Mouse (Mus musculus) cerebellum, postnatal 14 days (tissue): ENCODE measurements around the gene Top3a.

Experiments used
- DNase-seq, 2 experiments: peaks; one replicate each; pipeline ENCODE4 v3.0.0; 2021; ENCODE audit warnings: mixed read lengths in 2 of 2

Top3a gene

DNA sequence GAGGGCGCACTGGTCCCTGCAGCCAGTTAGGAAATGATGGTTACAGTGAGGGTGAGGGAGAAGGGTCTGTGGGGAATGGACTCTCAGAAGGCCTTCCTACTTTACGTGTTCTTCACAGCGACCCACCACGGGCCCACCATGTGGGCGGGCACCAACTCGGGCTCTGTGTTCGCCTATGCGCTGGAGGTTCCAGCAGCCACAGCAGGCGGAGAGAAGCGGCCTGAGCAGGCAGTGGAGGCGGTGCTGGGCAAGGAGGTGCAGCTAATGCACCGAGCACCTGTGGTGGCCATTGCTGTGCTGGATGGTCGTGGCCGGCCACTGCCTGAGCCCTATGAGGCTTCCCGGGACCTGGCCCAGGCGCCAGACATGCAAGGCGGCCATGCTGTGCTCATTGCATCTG, 65.9 kb downstream of the Top3a start:
- peak in 1 of 2 experiments; percentile 1 for DNase-seq

DNA sequence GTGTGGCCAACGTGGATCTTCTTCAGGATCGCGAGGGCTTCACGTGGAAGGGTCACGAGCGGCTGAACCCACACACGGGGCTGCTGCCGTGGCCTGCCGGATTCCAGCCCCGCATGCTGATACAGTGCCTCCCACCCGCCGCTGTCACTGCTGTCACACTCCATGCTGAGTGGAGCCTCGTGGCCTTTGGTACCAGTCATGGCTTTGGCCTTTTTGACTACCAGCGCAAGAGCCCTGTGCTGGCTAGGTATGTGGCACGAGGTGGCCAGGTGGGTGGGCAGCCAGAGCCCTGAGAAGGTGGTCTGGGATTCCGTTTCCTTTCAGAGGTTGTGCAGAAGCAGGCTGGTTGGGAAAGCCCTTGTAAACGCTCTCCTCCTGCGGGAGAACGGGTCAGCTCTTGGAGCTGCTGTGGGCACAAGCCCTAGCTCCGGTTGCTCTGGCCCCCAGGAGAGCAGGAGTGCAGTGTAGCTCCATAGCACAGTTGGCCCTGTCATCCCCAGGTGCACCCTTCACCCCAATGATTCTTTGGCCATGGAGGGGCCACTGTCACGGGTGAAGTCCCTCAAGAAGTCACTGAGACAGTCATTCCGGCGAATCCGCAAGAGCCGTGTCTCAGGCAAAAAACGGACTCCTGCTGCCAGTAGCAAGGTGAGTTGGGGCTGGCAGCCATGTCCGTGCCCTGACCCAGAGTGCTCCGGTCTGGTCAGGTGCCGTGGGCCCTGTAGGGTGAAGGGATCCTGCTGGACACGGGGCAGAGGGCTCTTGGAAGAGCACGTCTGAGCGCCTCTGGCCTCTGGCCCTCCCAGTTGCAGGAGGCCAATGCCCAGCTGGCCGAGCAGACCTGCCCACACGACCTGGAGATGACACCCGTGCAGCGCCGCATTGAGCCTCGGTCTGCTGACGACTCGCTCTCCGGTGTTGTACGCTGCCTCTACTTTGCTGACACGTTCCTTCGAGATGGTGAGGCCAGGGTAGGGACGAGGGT, 67.4 kb downstream of the Top3a start:
- DNase-seq, result peak in 1 of 2 experiments; percentile 3

GRCm38 (mm10) chr11:60708631-60709030, 68.5 kb downstream of the Top3a start:
- peak in 1 of 2 experiments; percentile 1 for DNase-seq

DNA sequence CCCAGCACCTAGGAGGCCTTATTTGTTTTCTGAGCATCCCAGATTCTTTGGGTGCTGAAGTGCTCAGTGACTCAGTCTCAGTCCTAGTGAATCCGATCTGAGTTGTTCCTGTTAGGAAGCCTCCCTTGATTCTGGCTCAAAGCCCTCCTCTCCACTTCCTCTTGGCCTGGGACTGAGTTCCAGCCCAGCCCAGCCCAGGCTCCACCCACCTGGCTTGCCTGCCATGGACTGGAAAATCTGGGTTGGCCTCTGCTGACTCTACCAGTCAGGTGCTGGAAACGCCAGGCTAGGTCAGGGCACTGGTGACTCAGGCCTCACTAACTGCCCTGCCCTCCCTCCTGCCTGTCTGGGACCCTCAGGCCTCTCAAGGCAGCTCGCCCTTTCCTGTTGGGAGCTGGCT, 69.5 kb downstream of the Top3a start:
- peak; percentile 35 to 44 for DNase-seq

DNA sequence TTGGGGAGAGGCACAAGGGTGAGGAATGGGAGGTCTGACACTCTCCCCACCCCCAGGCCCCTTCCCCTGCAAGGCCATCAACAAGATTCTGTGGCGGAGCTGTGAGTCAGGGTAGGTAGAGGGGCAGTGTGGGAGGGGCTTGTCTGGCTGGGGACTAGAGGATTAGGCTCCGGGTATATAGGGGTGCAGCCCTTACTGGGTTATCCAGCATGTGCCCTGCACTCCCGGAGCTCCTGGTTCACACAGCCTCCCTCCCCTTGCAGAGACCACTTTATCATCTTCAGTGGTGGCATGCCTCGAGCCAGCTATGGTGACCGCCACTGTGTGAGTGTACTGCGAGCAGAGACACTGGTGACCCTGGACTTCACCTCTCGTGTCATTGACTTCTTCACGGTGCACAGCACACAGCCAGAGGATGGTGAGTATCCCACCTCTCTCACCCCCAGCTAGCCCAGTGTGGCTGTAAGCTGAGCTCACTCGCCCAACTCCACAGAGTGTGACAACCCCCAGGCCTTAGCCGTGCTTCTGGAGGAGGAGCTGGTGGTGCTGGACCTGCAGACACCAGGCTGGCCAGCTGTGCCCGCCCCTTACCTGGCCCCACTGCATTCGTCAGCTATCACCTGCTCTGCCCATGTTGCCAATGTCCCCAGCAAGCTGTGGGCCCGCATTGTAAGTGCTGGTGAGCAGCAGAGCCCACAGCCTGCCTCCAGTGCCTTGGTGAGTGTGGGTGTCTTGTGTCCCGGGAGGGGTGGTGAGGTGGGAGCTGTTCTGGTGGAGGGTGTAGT, 70.3 kb downstream of the Top3a start:
- peak in 1 of 2 experiments; percentile 10 for DNase-seq

- no peak for DNase-seq
These were observed 71.1 kb downstream of the Top3a start for GRCm38 (mm10) chr11:60706076-60706475.

- peak in 1 of 2 experiments; percentile 4 for DNase-seq
These were observed 71.9 kb downstream of the Top3a start for GRCm38 (mm10) chr11:60705255-60705654.

GRCm38 (mm10) chr11:60704023-60704880, 72.9 kb downstream of the Top3a start:
- DNase-seq, result peak; percentile 4 to 11

DNA sequence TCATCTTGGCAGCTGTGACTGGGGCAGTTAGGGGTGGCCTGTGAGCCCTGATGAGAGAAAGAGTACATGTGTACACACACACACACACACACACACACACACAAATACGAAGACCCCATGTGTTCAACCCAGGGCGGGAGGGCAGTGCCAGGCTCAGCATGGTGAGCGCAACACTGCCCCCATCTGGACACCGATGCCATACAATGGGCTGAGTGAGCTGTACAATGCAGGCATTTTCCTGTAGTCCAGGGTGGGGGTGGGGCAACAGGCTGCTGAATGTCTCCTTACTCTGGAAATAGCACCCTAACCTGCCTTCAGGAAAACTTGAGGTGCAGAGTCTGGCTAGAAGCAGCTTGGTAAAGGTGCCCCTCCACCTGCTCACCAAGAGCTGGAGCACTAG, 74.0 kb downstream of the Top3a start:
- DNase-seq, result peak; percentile 77 to 89

DNA sequence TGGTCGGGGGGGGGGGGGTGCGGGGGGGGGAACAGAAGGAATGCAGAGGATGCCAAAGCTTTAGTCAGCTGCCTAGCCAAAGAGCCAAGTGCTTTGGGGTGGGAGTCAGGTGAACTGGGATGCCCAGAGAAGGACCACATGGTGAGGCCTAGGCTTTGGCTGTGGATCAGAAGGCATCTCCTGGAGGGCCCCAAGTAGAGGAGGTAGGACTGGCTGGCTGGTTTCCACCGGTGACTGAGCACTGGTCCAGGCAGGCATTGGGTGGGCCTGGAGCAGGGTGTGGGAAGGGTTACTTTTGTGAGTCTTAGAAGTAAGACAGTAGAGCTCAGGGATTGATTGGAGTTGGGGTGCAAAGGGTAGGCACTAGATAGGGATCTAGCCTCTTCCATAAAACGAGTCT, 75.6 kb downstream of the Top3a start:
- peak; percentile 20 to 42 for DNase-seq

DNA sequence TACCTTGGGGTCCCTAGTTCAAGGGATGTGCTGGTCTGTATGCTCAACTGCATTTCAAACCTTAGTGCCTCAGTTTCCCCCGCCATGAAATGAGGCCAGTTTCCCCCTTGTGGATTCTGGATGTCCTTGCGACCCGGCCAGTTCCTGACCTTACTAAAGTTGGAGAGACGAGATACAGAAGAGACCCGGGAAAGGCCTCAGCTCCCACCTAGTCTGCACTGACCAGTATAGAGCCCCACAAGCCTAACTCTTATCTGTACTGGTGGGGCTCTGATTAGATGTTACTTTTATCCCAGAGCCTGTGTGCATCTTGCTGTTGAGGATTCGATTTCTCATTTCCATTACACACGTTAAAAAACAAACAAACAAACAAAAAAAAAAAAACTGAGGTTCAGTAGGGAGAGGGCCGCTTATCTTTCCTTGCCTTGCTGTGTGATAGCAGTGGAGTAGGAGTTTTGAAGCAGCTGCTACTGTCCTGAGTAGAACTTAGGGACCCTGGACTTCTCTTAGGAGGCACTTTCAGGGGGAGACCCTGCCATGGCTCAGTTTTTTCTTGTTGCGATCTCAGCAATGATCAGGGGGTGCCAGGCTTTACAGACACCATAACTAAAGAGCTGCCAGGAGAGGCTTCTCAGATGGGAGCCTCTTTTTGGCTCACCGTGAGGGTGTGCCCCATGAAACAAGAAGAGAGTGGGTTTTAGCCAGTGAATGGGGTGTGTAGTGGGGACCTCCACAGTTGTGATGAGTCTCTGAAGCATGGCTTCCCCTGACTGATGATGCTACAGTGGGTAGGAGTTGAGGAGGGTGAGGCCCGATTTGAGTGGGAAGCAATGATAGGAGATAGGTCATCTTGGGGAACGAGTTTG, 76.6 kb downstream of the Top3a start:
- peak; percentile 7 to 11 for DNase-seq

GRCm38 (mm10) chr11:60699524-60700075, 77.6 kb downstream of the Top3a start, which contains the start of gene Llgl1:
Gene Llgl1 (plus strand): TSS chr11:60699723.
- peak; percentile 91 to 93 for DNase-seq

GRCm38 (mm10) chr11:60698806-60699523, 78.2 kb downstream of the Top3a start:
- DNase-seq, result peak; percentile 49 to 57

- peak; percentile 1 to 8 for DNase-seq
These were observed 79.6 kb downstream of the Top3a start for GRCm38 (mm10) chr11:60697561-60697960.

GRCm38 (mm10) chr11:60696165-60696564, 81.0 kb downstream of the Top3a start:
- peak; percentile 2 to 6 for DNase-seq
